Mouse (Mus musculus): ENCODE measurements around the gene Dnajc14.

The Dnajc14 gene

GRCm38 (mm10) chr10:128803771-128804270, at the start of gene Dnajc14:
Dnajc14 (plus strand) TSS chr10:128804062.
- DNase-seq (ENCODE audit: low spot score): no peak

- no peak for DNase-seq (ENCODE audit: low spot score)
These were observed 31.0 kb upstream of the Dnajc14 start for GRCm38 (mm10) chr10:128772895-128773294.

- DNase-seq (ENCODE audit: low spot score): no peak
These were observed 30.2 kb upstream of the Dnajc14 start for GRCm38 (mm10) chr10:128773685-128774084.

DNA sequence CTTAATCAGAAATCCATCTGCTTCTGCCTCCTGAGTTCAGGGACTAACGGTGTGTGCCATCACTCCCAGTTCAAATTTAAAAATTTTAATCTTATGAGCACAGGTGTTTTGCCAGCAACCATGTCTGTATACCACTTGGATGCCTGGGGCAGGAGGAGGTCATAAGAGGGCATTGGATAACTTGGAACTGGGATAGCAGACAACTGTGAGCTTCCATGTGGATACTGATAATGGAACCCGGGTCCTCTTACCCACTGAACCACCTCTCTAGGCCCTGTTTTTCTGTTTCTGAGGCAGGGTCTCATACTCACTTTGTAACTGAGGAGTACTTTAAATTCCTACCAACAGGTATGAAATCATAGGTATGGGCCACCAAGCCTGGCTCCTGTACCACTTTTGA, 25.4 kb upstream of the Dnajc14 start:
- no peak for DNase-seq (ENCODE audit: low spot score)

- peak; percentile 23 for DNase-seq (ENCODE audit: low spot score)
These were observed 24.7 kb upstream of the Dnajc14 start for GRCm38 (mm10) chr10:128779011-128779795.

- no peak for DNase-seq (ENCODE audit: low spot score)
These were observed 23.7 kb upstream of the Dnajc14 start for GRCm38 (mm10) chr10:128780200-128780599.

- DNase-seq (ENCODE audit: low spot score): no peak
These were observed 13.3 kb upstream of the Dnajc14 start, which contains the start of gene Mmp19 for GRCm38 (mm10) chr10:128790398-128791124. Mmp19 (plus strand) TSS chr10:128790910.

GRCm38 (mm10) chr10:128792041-128792440, 11.8 kb upstream of the Dnajc14 start:
- DNase-seq (ENCODE audit: low spot score): no peak

DNA sequence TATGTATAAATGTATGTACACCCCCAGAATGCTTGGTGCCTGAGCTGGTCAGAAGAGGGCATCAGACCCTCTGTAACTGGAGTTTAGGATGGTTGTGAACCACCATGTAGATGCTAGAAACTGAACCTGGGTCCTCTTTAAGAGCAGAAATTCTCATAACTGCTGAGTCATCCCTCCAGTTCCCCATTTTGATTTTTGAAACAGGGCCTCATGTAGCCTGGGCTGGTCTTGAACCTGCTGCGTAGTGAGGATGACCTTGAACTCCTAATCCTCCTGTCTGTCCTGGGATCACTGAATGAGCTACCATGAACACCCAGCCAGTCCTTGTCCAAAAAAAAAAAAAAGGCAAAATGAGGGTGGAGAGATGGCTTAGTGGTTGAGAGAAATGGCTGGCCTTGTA, 10.6 kb upstream of the Dnajc14 start:
- no peak for DNase-seq (ENCODE audit: low spot score)

- DNase-seq (ENCODE audit: low spot score): no peak
These were observed 9.5 kb upstream of the Dnajc14 start for GRCm38 (mm10) chr10:128794391-128794790.

- DNase-seq (ENCODE audit: low spot score): no peak
These were observed 8.3 kb upstream of the Dnajc14 start for GRCm38 (mm10) chr10:128795581-128795980.

DNA sequence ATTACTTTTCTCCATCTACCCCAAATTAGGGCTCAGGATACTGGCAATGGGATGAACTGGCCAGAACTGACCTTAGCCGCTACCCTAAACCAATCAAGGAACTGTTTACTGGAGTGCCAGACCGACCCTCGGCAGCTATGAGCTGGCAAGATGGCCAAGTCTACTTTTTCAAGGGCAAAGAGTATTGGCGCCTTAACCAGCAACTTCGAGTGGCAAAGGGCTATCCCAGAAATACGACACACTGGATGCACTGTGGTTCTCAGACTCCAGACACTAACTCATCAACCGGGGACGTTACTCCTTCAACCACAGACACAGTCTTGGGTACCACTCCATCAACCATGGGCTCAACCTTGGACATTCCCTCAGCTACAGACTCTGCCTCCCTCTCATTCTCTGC, 5.2 kb upstream of the Dnajc14 start:
- no peak for DNase-seq (ENCODE audit: low spot score)

GRCm38 (mm10) chr10:128801981-128802495, 1.8 kb upstream of the Dnajc14 start:
- no peak for DNase-seq (ENCODE audit: low spot score)

DNA sequence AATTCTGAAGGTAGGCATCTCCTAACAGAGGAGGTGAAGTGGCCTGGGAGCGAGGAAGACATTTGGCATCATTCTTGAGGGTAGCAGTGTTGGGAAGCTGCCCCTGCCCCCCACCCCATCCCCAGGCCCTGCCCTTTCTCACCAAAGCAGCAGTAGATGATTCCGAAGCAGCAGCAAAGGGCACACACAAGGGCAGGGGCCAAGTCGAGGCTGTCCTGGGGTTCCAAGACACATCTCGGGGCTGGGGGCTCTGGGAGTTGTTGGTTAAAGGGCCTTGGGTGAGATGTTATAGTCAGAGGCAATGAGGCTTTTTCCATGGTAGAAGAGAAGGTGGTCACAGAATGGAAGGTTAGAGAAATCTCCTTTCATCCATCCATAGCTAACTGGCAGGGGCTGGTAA, 906 bp upstream of the Dnajc14 start:
- DNase-seq (ENCODE audit: low spot score): no peak

GRCm38 (mm10) chr10:128803361-128803760, 501 bp upstream of the Dnajc14 start:
- DNase-seq (ENCODE audit: low spot score): no peak

DNA sequence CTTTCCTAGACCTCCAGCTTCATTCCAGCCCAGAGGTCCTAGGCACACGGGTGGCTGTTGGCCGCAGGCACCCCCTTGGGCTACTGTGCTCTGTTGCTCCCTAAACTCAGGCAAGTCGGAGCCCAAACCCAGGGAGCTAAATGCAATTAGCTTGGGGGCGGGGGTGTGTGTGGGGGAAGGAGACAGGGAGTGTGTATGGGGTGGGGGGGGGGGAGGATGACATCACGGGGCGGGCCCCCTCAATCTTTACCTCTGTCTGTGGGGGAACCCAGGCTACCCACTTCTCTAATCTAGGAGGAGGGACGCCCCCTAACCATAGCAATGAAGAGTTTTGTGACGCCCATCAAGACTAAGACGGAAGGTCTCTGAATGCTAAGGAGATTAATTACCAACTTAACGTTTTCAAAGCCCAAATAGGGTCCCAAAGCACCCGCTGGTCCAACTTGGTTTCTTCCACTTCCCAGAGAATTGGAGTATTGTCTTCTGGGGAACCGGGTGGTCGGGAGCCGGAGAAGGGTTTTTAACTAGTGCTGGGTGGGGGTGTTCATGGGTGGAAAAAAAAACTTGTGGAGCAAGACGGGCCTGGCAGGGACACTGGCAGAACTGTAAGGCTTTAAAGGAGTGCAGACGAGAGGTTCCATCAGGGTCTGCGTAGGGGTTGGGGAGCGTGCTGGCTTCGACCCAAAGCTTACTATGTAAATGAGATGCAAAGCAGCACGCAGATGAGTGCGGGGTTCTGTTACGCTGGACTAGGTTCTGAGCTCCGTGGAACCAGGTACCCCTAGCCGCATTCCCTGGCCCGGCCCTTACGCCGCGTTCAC, 619 bp downstream of the Dnajc14 start, which contains the start of gene Tmem198b:
Gene Tmem198b, minus strand, starts transcription at position 100 of the 821 bp plus-strand sequence.
- DNase-seq (ENCODE audit: low spot score): peak; percentile 40

DNA sequence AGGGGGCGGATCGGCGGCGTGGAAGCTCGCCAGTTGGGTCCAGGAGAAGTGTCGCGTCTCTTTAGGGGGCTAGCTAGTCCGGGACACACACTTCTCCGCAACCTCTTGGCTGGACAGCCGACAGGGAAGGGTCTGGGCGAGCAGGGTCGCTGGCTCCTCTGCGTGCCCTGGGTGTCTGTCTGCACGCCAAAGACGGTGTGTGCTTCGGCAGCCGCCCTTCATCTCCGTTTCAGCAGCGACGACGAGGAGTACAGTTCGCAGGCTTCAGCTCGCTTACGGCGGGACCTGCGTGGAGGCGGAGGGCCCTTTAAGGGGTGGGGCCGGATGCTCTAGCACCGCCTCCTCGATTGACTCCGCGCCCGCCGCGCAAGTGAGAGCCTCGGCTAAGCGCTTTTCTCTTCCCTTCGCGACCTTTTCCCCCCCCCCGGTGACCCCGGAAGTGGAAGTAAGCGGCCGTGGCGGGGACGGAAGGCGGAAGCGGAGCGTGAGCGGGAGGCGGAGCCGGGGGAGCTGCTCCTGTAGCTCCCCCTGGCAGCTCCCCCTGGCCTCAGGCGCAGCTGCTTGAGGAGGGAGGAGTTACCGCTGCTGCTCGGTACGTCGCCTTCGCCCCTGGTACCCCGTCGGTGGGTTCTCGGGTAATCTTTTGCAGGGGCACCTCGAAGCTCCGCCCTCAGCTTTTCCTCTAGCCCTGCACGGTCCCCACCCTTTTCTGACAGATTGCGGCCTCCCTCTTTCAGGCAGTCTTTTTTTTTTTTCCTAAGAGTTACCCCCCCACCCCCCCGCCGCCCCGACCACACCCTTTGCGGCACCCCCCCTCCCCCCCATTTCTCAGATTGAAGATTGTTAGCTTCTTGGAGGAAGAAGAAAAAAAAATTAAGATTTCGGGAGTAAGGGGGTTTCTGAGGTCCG, 1.5 kb downstream of the Dnajc14 start:
- DNase-seq (ENCODE audit: low spot score): peak; percentile 96

- no peak for DNase-seq (ENCODE audit: low spot score)
These were observed 2.2 kb downstream of the Dnajc14 start for GRCm38 (mm10) chr10:128806086-128806485.

DNA sequence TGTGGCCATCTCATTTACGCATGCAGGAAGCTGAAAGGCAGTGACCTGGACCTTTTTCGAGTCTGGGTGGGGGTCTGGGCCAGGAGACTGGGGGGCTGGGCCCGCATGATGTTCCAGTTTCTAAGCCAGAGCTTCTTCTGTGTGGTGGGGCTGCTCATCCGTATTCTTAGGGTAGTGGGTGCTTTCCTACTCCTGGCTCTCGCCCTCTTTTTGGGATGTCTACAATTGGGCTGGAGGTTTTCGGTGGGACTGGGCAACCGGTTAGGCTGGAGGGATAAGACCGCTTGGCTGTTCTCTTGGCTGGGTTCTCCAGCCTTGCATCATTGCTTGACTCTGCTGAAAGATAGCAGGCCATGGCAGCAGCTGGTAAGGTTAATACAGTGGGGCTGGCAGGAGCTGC, 3.2 kb downstream of the Dnajc14 start:
- DNase-seq (ENCODE audit: low spot score): no peak

- DNase-seq (ENCODE audit: low spot score): no peak
These were observed 13.2 kb downstream of the Dnajc14 start, which contains the start of gene Sarnp for GRCm38 (mm10) chr10:128817033-128817432. Sarnp (plus strand) TSS chr10:128817333.

- no peak for DNase-seq (ENCODE audit: low spot score)
These were observed 16.4 kb downstream of the Dnajc14 start for GRCm38 (mm10) chr10:128820217-128820616.

Measured in c-Kit-positive CD71-positive TER-119-positive erythroid progenitor cells, embryonic 14.5 days (primary cell).